Mouse (Mus musculus) neural tube, embryonic 13.5 days (tissue): Measurements from ENCODE around the gene Cd2. TPM values are rescaled to one million over a fixed set of nuclear protein-coding genes. Genes with fewer than 3 reads are reported as not detected.

Source experiments
- ATAC-seq: fragments of 200-750 bp; cut with Nextera tagmentation; 2 replicates; pipeline ENCODE4 v1.8.0; 2017; ENCODE audit warnings: low read depth, mild to moderate bottlenecking, moderate TSS enrichment, moderate library complexity
- H3K27ac ChIP-seq: fragments of 300-500 bp; sonication (generic); replicated peaks from 2 replicates; pipeline ENCODE4 v1.5.1; 2015; ENCODE audit warnings: moderate library complexity, mild to moderate bottlenecking, inconsistent platforms
- H3K27me3 ChIP-seq: fragments of 300-500 bp; sonication (generic); 2 replicates; pipeline ENCODE4 v1.6.1; 2015; ENCODE audit warnings: mild to moderate bottlenecking, inconsistent platforms
- H3K36me3 ChIP-seq: fragments of 300-500 bp; sonication (generic); 2 replicates; pipeline ENCODE4 v1.6.1; 2015; ENCODE audit warnings: mild to moderate bottlenecking, inconsistent platforms
- H3K4me1 ChIP-seq: fragments of 300-500 bp; sonication (generic); replicated peaks from 2 replicates; pipeline ENCODE4 v1.6.1; 2015; ENCODE audit warnings: inconsistent platforms
- H3K4me2 ChIP-seq: fragments of 300-500 bp; sonication (generic); 2 replicates; pipeline ENCODE4 v1.6.1; 2015; ENCODE audit warnings: inconsistent platforms, mild to moderate bottlenecking, moderate library complexity
- H3K4me3 ChIP-seq: fragments of 300-500 bp; sonication (generic); 2 replicates; pipeline ENCODE4 v1.5.1; 2015; ENCODE audit warnings: mild to moderate bottlenecking, inconsistent platforms
- H3K9ac ChIP-seq: fragments of 300-500 bp; sonication (generic); 2 replicates; pipeline ENCODE4 v1.6.1; 2015; ENCODE audit warnings: moderate library complexity, mild to moderate bottlenecking, inconsistent platforms
- H3K9me3 ChIP-seq: fragments of 300-500 bp; sonication (generic); 2 replicates; pipeline ENCODE4 v1.6.1; 2016; ENCODE audit warnings: inconsistent platforms
- WGBS: fragments of 180-500 bp; shearing (Covaris S2); methylation state at CpG from one replicate; pipeline ENCODE4 v1.1.7; 2015; 5-methylcytosine and 5-hydroxymethylcytosine counted together
- polyA plus RNA-seq: library from polyadenylated mRNA; unstranded; fragments of >200 nt; fragmentation: Nextera tagmentation; extraction: Ambion mirVana; gene quantifications from 2 replicates; pipeline ENCODE4 v1.2.1, GENCODE M21; 2015

The Cd2 gene
- polyA plus RNA-seq, 1 experiment from 2014 or later, result 0.28 TPM

- no peaks in the 10 kb centered on the region for H3K27me3 ChIP-seq
- H3K4me1 ChIP-seq, result peaks cover 14% of the 10 kb centered on the region
- H3K36me3 ChIP-seq, result no peaks in the 10 kb centered on the region
- 57% methylated on average over 15 of the region's 15 CpGs for WGBS
- H3K9ac ChIP-seq, result no peak overlapping the region
- peak; percentile 23; the same call in 1 of the 2 replicates for ATAC-seq
- H3K4me2 ChIP-seq, result no peak overlapping the region
- no peak overlapping the region for H3K4me3 ChIP-seq
- peak overlapping the region; percentile 10 for H3K27ac ChIP-seq
- H3K9me3 ChIP-seq, result no peaks in the 10 kb centered on the region
Measured at GRCm38 (mm10) chr3:101280348-101281311, 7.1 kb downstream of the Cd2 start.

GRCm38 (mm10) chr3:101279561-101279960, 8.2 kb downstream of the Cd2 start:
- H3K9me3 ChIP-seq, result no peaks in the 10 kb centered on the region
- no peak for ATAC-seq

GRCm38 (mm10) chr3:101278396-101278795, 9.3 kb downstream of the Cd2 start:
- no peak overlapping the region for H3K27ac ChIP-seq
- H3K36me3 ChIP-seq, result no peaks in the 10 kb centered on the region
- H3K4me1 ChIP-seq, result peaks cover 14% of the 10 kb centered on the region
- WGBS, result 93% methylated on average over 5 of the region's 5 CpGs
- no peaks in the 10 kb centered on the region for H3K27me3 ChIP-seq
- no peak for ATAC-seq
- no peak overlapping the region for H3K4me3 ChIP-seq
- H3K4me2 ChIP-seq, result no peak overlapping the region
- H3K9me3 ChIP-seq, result no peaks in the 10 kb centered on the region
- H3K9ac ChIP-seq, result no peak overlapping the region

More at GRCm38 (mm10) chr3:101279561-101279960, 8.2 kb downstream of the Cd2 start:
- no peak overlapping the region for H3K27ac ChIP-seq
- no peaks in the 10 kb centered on the region for H3K36me3 ChIP-seq
- H3K27me3 ChIP-seq, result no peaks in the 10 kb centered on the region
- no peak overlapping the region for H3K4me2 ChIP-seq
- peaks cover 14% of the 10 kb centered on the region for H3K4me1 ChIP-seq
- H3K4me3 ChIP-seq, result no peak overlapping the region
- 80% methylated on average over 10 of the region's 10 CpGs for WGBS
- H3K9ac ChIP-seq, result no peak overlapping the region

- Histone ChIP-seq H3K4me1 (peaks cover 14% of the 10 kb centered on the region), H3K4me3 (no peak overlapping the region), H3K27me3 (no peaks in the 10 kb centered on the region), H3K9me3 (no peaks in the 10 kb centered on the region), H3K36me3 (no peaks in the 10 kb centered on the region), H3K9ac (no peak overlapping the region), H3K4me2 (no peak overlapping the region), H3K27ac (no peak overlapping the region)
- 85% methylated on average over 4 of the region's 4 CpGs for WGBS
- no peak for ATAC-seq
Measured at GRCm38 (mm10) chr3:101277830-101278229, 9.9 kb downstream of the Cd2 start.

- no peak for ATAC-seq
- no peaks in the 10 kb centered on the region for H3K27me3 ChIP-seq
- H3K4me2 ChIP-seq, result no peak overlapping the region
- WGBS, result 73% methylated on average over 12 of the region's 12 CpGs
- no peaks in the 10 kb centered on the region for H3K36me3 ChIP-seq
- H3K4me1 ChIP-seq, result peaks cover 14% of the 10 kb centered on the region
- H3K9me3 ChIP-seq, result no peaks in the 10 kb centered on the region
- H3K27ac ChIP-seq, result no peak overlapping the region
- no peak overlapping the region for H3K9ac ChIP-seq
- H3K4me3 ChIP-seq, result no peak overlapping the region
Measured at GRCm38 (mm10) chr3:101276501-101277320, 11.0 kb downstream of the Cd2 start.

GRCm38 (mm10) chr3:101275636-101276300, 12.0 kb downstream of the Cd2 start:
- ATAC-seq, result no peak
- 89% methylated on average over 16 of the region's 16 CpGs for WGBS
- Histone ChIP-seq H3K27ac (no peak overlapping the region), H3K4me1 (peaks cover 9% of the 10 kb centered on the region), H3K4me2 (no peak overlapping the region), H3K36me3 (no peaks in the 10 kb centered on the region), H3K9me3 (no peaks in the 10 kb centered on the region), H3K27me3 (no peaks in the 10 kb centered on the region), H3K9ac (no peak overlapping the region), H3K4me3 (no peak overlapping the region)

GRCm38 (mm10) chr3:101274794-101275193, 12.9 kb downstream of the Cd2 start:
- H3K36me3 ChIP-seq, result no peaks in the 10 kb centered on the region
- H3K27me3 ChIP-seq, result no peaks in the 10 kb centered on the region
- 91% methylated on average over 3 of the region's 3 CpGs for WGBS
- H3K9me3 ChIP-seq, result peaks cover 4% of the 10 kb centered on the region; the same call in 1 of the 2 replicates
- no peak overlapping the region for H3K4me3 ChIP-seq
- H3K9ac ChIP-seq, result no peak overlapping the region
- H3K4me1 ChIP-seq, result peaks cover 5% of the 10 kb centered on the region
- H3K4me2 ChIP-seq, result no peak overlapping the region
- ATAC-seq, result no peak
- no peak overlapping the region for H3K27ac ChIP-seq

- no peak overlapping the region for H3K9ac ChIP-seq
- peak; percentile 32; the same call in 1 of the 2 replicates for ATAC-seq
Measured at GRCm38 (mm10) chr3:101274041-101274770, 13.5 kb downstream of the Cd2 start.

GRCm38 (mm10) chr3:101272166-101272565, 15.6 kb downstream of the Cd2 start:
- 62% methylated on average over 1 of the region's 1 CpGs for WGBS
- no peak for ATAC-seq
- H3K4me1 ChIP-seq, result peaks cover 5% of the 10 kb centered on the region
- H3K4me3 ChIP-seq, result no peak overlapping the region
- H3K9ac ChIP-seq, result no peak overlapping the region
- H3K27ac ChIP-seq, result no peak overlapping the region
- no peaks in the 10 kb centered on the region for H3K36me3 ChIP-seq
- no peaks in the 10 kb centered on the region for H3K27me3 ChIP-seq
- peaks cover 4% of the 10 kb centered on the region; the same call in 1 of the 2 replicates for H3K9me3 ChIP-seq
- no peak overlapping the region for H3K4me2 ChIP-seq

More at GRCm38 (mm10) chr3:101274041-101274770, 13.5 kb downstream of the Cd2 start:
- no peak overlapping the region for H3K27ac ChIP-seq
- no peak overlapping the region for H3K4me2 ChIP-seq
- no peaks in the 10 kb centered on the region for H3K36me3 ChIP-seq
- peaks cover 4% of the 10 kb centered on the region; the same call in 1 of the 2 replicates for H3K9me3 ChIP-seq
- no peak overlapping the region for H3K4me3 ChIP-seq
- 80% methylated on average over 12 of the region's 12 CpGs for WGBS
- H3K4me1 ChIP-seq, result peaks cover 5% of the 10 kb centered on the region
- no peaks in the 10 kb centered on the region for H3K27me3 ChIP-seq

GRCm38 (mm10) chr3:101270833-101271232, 16.9 kb downstream of the Cd2 start:
- H3K27ac ChIP-seq, result no peak overlapping the region
- no peak overlapping the region for H3K4me3 ChIP-seq
- H3K27me3 ChIP-seq, result no peaks in the 10 kb centered on the region
- 95% methylated on average over 5 of the region's 5 CpGs for WGBS
- ATAC-seq, result no peak
- no peaks in the 10 kb centered on the region for H3K36me3 ChIP-seq
- H3K9ac ChIP-seq, result no peak overlapping the region
- H3K4me1 ChIP-seq, result no peaks in the 10 kb centered on the region
- peaks cover 4% of the 10 kb centered on the region; the same call in 1 of the 2 replicates for H3K9me3 ChIP-seq
- no peak overlapping the region for H3K4me2 ChIP-seq

GRCm38 (mm10) chr3:101268361-101268760, 19.4 kb downstream of the Cd2 start:
- H3K27ac ChIP-seq, result no peak overlapping the region
- no peaks in the 10 kb centered on the region for H3K36me3 ChIP-seq
- no peak overlapping the region for H3K9ac ChIP-seq
- H3K9me3 ChIP-seq, result peaks cover 4% of the 10 kb centered on the region; the same call in 1 of the 2 replicates
- ATAC-seq, result no peak
- no peaks in the 10 kb centered on the region for H3K4me1 ChIP-seq
- H3K4me3 ChIP-seq, result no peak overlapping the region
- 92% methylated on average over 7 of the region's 7 CpGs for WGBS
- no peak overlapping the region for H3K4me2 ChIP-seq
- no peaks in the 10 kb centered on the region for H3K27me3 ChIP-seq
